Mouse (Mus musculus): ENCODE data around the gene Foxp1. TPM values are rescaled to one million over a fixed set of nuclear protein-coding genes. Genes with fewer than 3 reads are reported as not detected.
A peak's percentile ranks its signal among the peaks of the same experiment; 100 is the strongest.

Gene Foxp1
- polyA plus RNA-seq, 1 experiment from 2014 or later: 38.0 TPM

- Histone ChIP-seq H3K9me3 (replicated peaks; ENCODE audit: low read length) (no peaks in the 10 kb centered on the region), H3K4me1 (replicated peaks; ENCODE audit: insufficient read depth, low read length) (no peaks in the 10 kb centered on the region), H3K4me3 (replicated peaks; ENCODE audit: low read depth, low read length) (no peak overlapping the region), H3K9ac (ENCODE audit: low read depth, low read length) (no peak overlapping the region), H3K4me2 (ENCODE audit: low read length) (no peak overlapping the region), H3K27me3 (ENCODE audit: insufficient read depth, low read length) (no peaks in the 10 kb centered on the region), H3K27ac (no peak overlapping the region), H3K36me3 (ENCODE audit: insufficient read depth, low read length) (no peaks in the 10 kb centered on the region)
- peak; percentile 54; the same call in 1 of the 2 replicates for ATAC-seq (replicated peaks; ENCODE audit: low FRiP score, low read depth)
- DNase-seq (ENCODE audit: low spot score): no peak
- TF ChIP-seq CTCF (IDR thresholded peaks at IDR 0.05; ENCODE audit: low read depth): no peak
- WGBS: 70% methylated on average over 7 of the region's 7 CpGs
Observed at GRCm38 (mm10) chr6:99217155-99217554, 305.4 kb downstream of the Foxp1 start.

- 85% methylated on average over 4 of the region's 4 CpGs for WGBS
- ATAC-seq (replicated peaks; ENCODE audit: low FRiP score, low read depth): no peak
- no peak for TF ChIP-seq CTCF (IDR thresholded peaks at IDR 0.05; ENCODE audit: low read depth)
- H3K9me3 ChIP-seq (replicated peaks; ENCODE audit: low read length): no peaks in the 10 kb centered on the region
- H3K4me3 ChIP-seq (replicated peaks; ENCODE audit: low read depth, low read length): no peak overlapping the region
- no peak overlapping the region for H3K9ac ChIP-seq (ENCODE audit: low read depth, low read length)
- no peak overlapping the region for H3K27ac ChIP-seq
- H3K4me1 ChIP-seq (replicated peaks; ENCODE audit: insufficient read depth, low read length): no peaks in the 10 kb centered on the region
- no peaks in the 10 kb centered on the region for H3K27me3 ChIP-seq (ENCODE audit: insufficient read depth, low read length)
- no peak for DNase-seq (ENCODE audit: low spot score)
- H3K36me3 ChIP-seq (ENCODE audit: insufficient read depth, low read length): no peaks in the 10 kb centered on the region
- H3K4me2 ChIP-seq (ENCODE audit: low read length): no peak overlapping the region
Observed at GRCm38 (mm10) chr6:99212461-99212860, 310.1 kb downstream of the Foxp1 start.

GRCm38 (mm10) chr6:99211663-99212333 is 310.7 kb downstream of the Foxp1 start:
- ATAC-seq (replicated peaks; ENCODE audit: low FRiP score, low read depth) (no peak), DNase-seq (ENCODE audit: low spot score) (peak; percentile 53)
- H3K4me2 ChIP-seq (ENCODE audit: low read length): no peak overlapping the region
- H3K9ac ChIP-seq (ENCODE audit: low read depth, low read length): no peak overlapping the region
- H3K27me3 ChIP-seq (ENCODE audit: insufficient read depth, low read length): no peaks in the 10 kb centered on the region
- H3K4me1 ChIP-seq (replicated peaks; ENCODE audit: insufficient read depth, low read length): no peaks in the 10 kb centered on the region
- 72% methylated on average over 5 of the region's 5 CpGs for WGBS
- H3K36me3 ChIP-seq (ENCODE audit: insufficient read depth, low read length): no peaks in the 10 kb centered on the region
- H3K9me3 ChIP-seq (replicated peaks; ENCODE audit: low read length): no peaks in the 10 kb centered on the region
- no peak overlapping the region for H3K4me3 ChIP-seq (replicated peaks; ENCODE audit: low read depth, low read length)
- no peak overlapping the region for H3K27ac ChIP-seq
- no peak for TF ChIP-seq CTCF (IDR thresholded peaks at IDR 0.05; ENCODE audit: low read depth)

GRCm38 (mm10) chr6:99210161-99210560 is 312.4 kb downstream of the Foxp1 start:
- no peaks in the 10 kb centered on the region for H3K27me3 ChIP-seq (ENCODE audit: insufficient read depth, low read length)
- 0 out of 2 replicates have a peak, but pooled peaks cover 8% of the 10 kb centered on the region for H3K4me1 ChIP-seq (replicated peaks; ENCODE audit: insufficient read depth, low read length)
- no peak overlapping the region for H3K4me2 ChIP-seq (ENCODE audit: low read length)
- no peak for DNase-seq (ENCODE audit: low spot score)
- no peak overlapping the region for H3K9ac ChIP-seq (ENCODE audit: low read depth, low read length)
- WGBS: 65% methylated on average over 7 of the region's 7 CpGs
- no peaks in the 10 kb centered on the region for H3K9me3 ChIP-seq (replicated peaks; ENCODE audit: low read length)
- TF ChIP-seq CTCF (IDR thresholded peaks at IDR 0.05; ENCODE audit: low read depth): no peak
- no peak overlapping the region for H3K4me3 ChIP-seq (replicated peaks; ENCODE audit: low read depth, low read length)
- no peak for ATAC-seq (replicated peaks; ENCODE audit: low FRiP score, low read depth)
- H3K27ac ChIP-seq: no peak overlapping the region
- no peaks in the 10 kb centered on the region for H3K36me3 ChIP-seq (ENCODE audit: insufficient read depth, low read length)

- no peak overlapping the region for H3K4me3 ChIP-seq (replicated peaks; ENCODE audit: low read depth, low read length)
- H3K4me1 ChIP-seq (replicated peaks; ENCODE audit: insufficient read depth, low read length): peaks cover 21% of the 10 kb centered on the region
- no peaks in the 10 kb centered on the region for H3K9me3 ChIP-seq (replicated peaks; ENCODE audit: low read length)
- DNase-seq (ENCODE audit: low spot score): no peak
- WGBS: 57% methylated on average over 6 of the region's 6 CpGs
- no peak for ATAC-seq (replicated peaks; ENCODE audit: low FRiP score, low read depth)
- no peaks in the 10 kb centered on the region for H3K27me3 ChIP-seq (ENCODE audit: insufficient read depth, low read length)
- H3K9ac ChIP-seq (ENCODE audit: low read depth, low read length): no peak overlapping the region
- no peak overlapping the region for H3K27ac ChIP-seq
- no peak overlapping the region for H3K4me2 ChIP-seq (ENCODE audit: low read length)
- no peak for TF ChIP-seq CTCF (IDR thresholded peaks at IDR 0.05; ENCODE audit: low read depth)
- H3K36me3 ChIP-seq (ENCODE audit: insufficient read depth, low read length): no peaks in the 10 kb centered on the region
Observed at GRCm38 (mm10) chr6:99207226-99207885, 315.2 kb downstream of the Foxp1 start.

- no peaks in the 10 kb centered on the region for H3K36me3 ChIP-seq (ENCODE audit: insufficient read depth, low read length)
- H3K9ac ChIP-seq (ENCODE audit: low read depth, low read length): no peak overlapping the region
- no peak overlapping the region for H3K27ac ChIP-seq
- TF ChIP-seq CTCF (IDR thresholded peaks at IDR 0.05; ENCODE audit: low read depth): no peak
- H3K4me2 ChIP-seq (ENCODE audit: low read length): no peak overlapping the region
- 39% methylated on average over 5 of the region's 5 CpGs for WGBS
- H3K4me3 ChIP-seq (replicated peaks; ENCODE audit: low read depth, low read length): no peak overlapping the region
- no peaks in the 10 kb centered on the region for H3K27me3 ChIP-seq (ENCODE audit: insufficient read depth, low read length)
- H3K4me1 ChIP-seq (replicated peaks; ENCODE audit: insufficient read depth, low read length): peaks cover 22% of the 10 kb centered on the region
- no peak for ATAC-seq (replicated peaks; ENCODE audit: low FRiP score, low read depth)
- no peaks in the 10 kb centered on the region for H3K9me3 ChIP-seq (replicated peaks; ENCODE audit: low read length)
- no peak for DNase-seq (ENCODE audit: low spot score)
Observed at GRCm38 (mm10) chr6:99206437-99206870, 316.1 kb downstream of the Foxp1 start.
